Mouse (Mus musculus) lung, postnatal 0 days (tissue): ENCODE measurements around the gene Mical3.

Experiments
- CTCF ChIP-seq: IDR thresholded peaks from 2 replicates; pipeline ENCODE4 v1.5.1; 2016; ENCODE audit warnings: antibody characterized with exemption, mild to moderate bottlenecking
- EP300 ChIP-seq: IDR thresholded peaks from 2 replicates; pipeline ENCODE4 v1.6.1; 2016; ENCODE audit warnings: antibody characterized with exemption, mild to moderate bottlenecking, control low read depth

DNA sequence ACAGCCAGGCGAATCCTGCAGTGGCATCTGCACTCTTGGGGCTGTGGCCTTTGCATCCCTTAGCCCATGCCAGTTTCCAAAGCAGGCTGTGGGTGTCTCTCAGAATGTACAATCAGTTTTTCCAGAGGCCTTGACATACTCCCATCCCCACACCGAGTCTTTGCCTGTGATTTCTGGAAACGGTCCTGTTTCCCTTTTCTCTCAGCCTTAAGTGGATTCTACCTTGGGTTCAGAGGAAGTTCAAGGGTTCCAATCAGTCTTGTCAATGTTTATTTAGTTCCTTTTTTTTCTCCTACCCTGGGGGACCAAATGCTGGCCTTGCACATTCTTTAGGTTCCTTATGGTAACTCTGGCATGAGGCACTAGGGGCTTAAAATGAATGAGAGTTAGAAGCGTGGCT is 16.0 kb upstream of the Mical3 start:
- TF ChIP-seq CTCF, result no peak
- peak; percentile 39; the same call in 1 of the 2 replicates for TF ChIP-seq EP300
